ENCODE assay signal across 30 mouse cellular contexts in genomic region chr5:3834107-3834506, GRCm38 (mm10). TPM values are rescaled to one million over a fixed set of nuclear protein-coding genes. Genes with fewer than 3 reads are reported as not detected.
DNase-seq lines count a peak whose midpoint lies in the region; ATAC-seq lines count a peak whose summit lies in the region.
"Had no signal": no experiment of that assay in that cellular context is flagged by ENCODE, and none has a peak within 500 bp of the region (broad histone marks: within the 10 kb centered on the region; RNA-seq: fewer than 3 reads in every experiment).

No protein-coding gene starts in this region.

- H3K4me3 ChIP-seq in heart, embryonic 12.5 days, result no peak overlapping the region
- H3K4me3 ChIP-seq: gastrocnemius, adult 2 months; heart, embryonic 15.5 days had no signal

- DNase-seq in heart, postnatal 14 days, result no peak
- DNase-seq in 416B (ENCODE audit: low read depth), result peak; percentile 38
- peak; percentile 39 for DNase-seq in MEL-GATA-1-ER (ENCODE audit: extremely low read depth, low read depth)
- DNase-seq in right cerebral cortex, postnatal 25 days, result no peak
- DNase-seq in adrenal gland, adult 8-10 months, result no peak
- DNase-seq: adrenal gland, postnatal 14 days; B cell, adult 2 months; cerebellum, adult 11-12 months; cerebellum, adult 8-10 months; cerebellum, postnatal 10 days; cerebellum, postnatal 36 days; forebrain, postnatal 0 days; gastrocnemius, adult 2 months; gastrocnemius, postnatal 14 days; heart, adult 11 months; heart, postnatal 10 days; heart, postnatal 4 days had no signal

- no peaks in the 10 kb centered on the region for H3K27me3 ChIP-seq in heart, embryonic 12.5 days (replicated peaks)
- H3K27me3 ChIP-seq: CH12.LX; heart, embryonic 15.5 days; Patski had no signal

- H3K27ac ChIP-seq in heart, embryonic 12.5 days (ENCODE audit: poor library complexity, severe bottlenecking), result no peak overlapping the region
- H3K27ac ChIP-seq: gastrocnemius, adult 2 months; heart, embryonic 15.5 days; hindbrain, embryonic 14.5 days; hindbrain, postnatal 0 days had no signal

- H3K9ac ChIP-seq in heart, embryonic 12.5 days, result no peak overlapping the region
- H3K9ac ChIP-seq: forebrain, postnatal 0 days; heart, embryonic 15.5 days; hindbrain, embryonic 14.5 days had no signal

- H3K36me3 ChIP-seq in heart, embryonic 12.5 days, result peaks cover 44% of the 10 kb centered on the region

- no peaks in the 10 kb centered on the region for H3K4me1 ChIP-seq in heart, embryonic 12.5 days (replicated peaks)
- H3K4me1 ChIP-seq: heart, embryonic 15.5 days had no signal

- no peak overlapping the region for H3K4me2 ChIP-seq in heart, embryonic 12.5 days
- H3K4me2 ChIP-seq: heart, embryonic 11.5 days; heart, embryonic 15.5 days; hindbrain, embryonic 14.5 days had no signal

- 46% methylated on average over 1 of the region's 1 CpGs for WGBS in heart, embryonic 12.5 days

- H3K9me3 ChIP-seq in heart, embryonic 12.5 days (replicated peaks), result peaks cover 5% of the 10 kb centered on the region; the same call in 1 of the 2 replicates
- H3K9me3 ChIP-seq: heart, embryonic 15.5 days had no signal

- intact Hi-C loops in heart, postnatal 14 days (cut with DNase I), result no loop called here

- ATAC-seq in heart, embryonic 12.5 days (ENCODE audit: insufficient number of reproducible peaks, low FRiP score), result 0 out of 2 replicates have a peak, but pooled peaks have one; percentile 51
- ATAC-seq: forebrain, embryonic 14.5 days; forebrain, postnatal 0 days; hindbrain, postnatal 0 days; inflammation-experienced regulatory T-cells, adult 6 months; intestine, embryonic 16.5 days; Patski had no signal

RNA-seq across cellular contexts. Expression of gene Lrrd1, which starts 10.9 kb away (rescaled TPM):
- 0.13 and 0.40 TPM in 2 replicates for polyA plus RNA-seq in heart, embryonic 12.5 days (2016; fragmentation: Nextera tagmentation; extraction: Ambion mirVana)
- total RNA-seq in heart, postnatal 14 days (2021), result under 1 TPM in 1 of 2 experiments, not detected in 1; 0.17 TPM
- under 1 TPM in 3 of 4 experiments, not detected in 1; 0.10 to 0.19 (median 0.15) TPM for total RNA-seq in adrenal gland, adult 8-10 months (2022)
- total RNA-seq: adrenal gland, adult 18-20 months; adrenal gland, postnatal 14 days; adrenal gland, postnatal 4 days; CH12.LX; forebrain, postnatal 0 days; gastrocnemius, adult 2 months; gastrocnemius, postnatal 14 days; gastrocnemius, postnatal 4 days; hindbrain, postnatal 0 days had no signal
- polyA plus RNA-seq: forebrain, postnatal 0 days; hindbrain, postnatal 0 days; intestine, embryonic 16.5 days had no signal

RNA-seq across cellular contexts. Expression of gene Krit1, which starts 31.1 kb away (rescaled TPM):
- 45.5 and 45.7 TPM in 2 replicates for polyA plus RNA-seq in heart, embryonic 12.5 days (2016; fragmentation: Nextera tagmentation; extraction: Ambion mirVana)
- 10 to 100 TPM; 28.9 to 34.3 TPM for total RNA-seq in heart, postnatal 14 days (2021)
- 10 to 100 TPM; 52.7 to 78.7 (median 59.3) TPM for total RNA-seq in adrenal gland, adult 8-10 months (2022)

RNA-seq across cellular contexts. Expression of gene Ankib1, which starts 31.4 kb away (rescaled TPM):
- 11.0 and 12.5 TPM in 2 replicates for polyA plus RNA-seq in heart, embryonic 12.5 days (2016; fragmentation: Nextera tagmentation; extraction: Ambion mirVana)
- 10 to 100 TPM; 23.4 to 26.4 TPM for total RNA-seq in heart, postnatal 14 days (2021)
- 10 to 100 TPM; 64.7 to 83.4 (median 71.4) TPM for total RNA-seq in adrenal gland, adult 8-10 months (2022)

RNA-seq across cellular contexts. Expression of gene Mterf1a, which starts 59.6 kb away (rescaled TPM):
- polyA plus RNA-seq in heart, embryonic 12.5 days (2016; fragmentation: Nextera tagmentation; extraction: Ambion mirVana), result 5.3 and 5.4 TPM in 2 replicates
- total RNA-seq in heart, postnatal 14 days (2021), result 1 to 10 TPM; 3.1 to 3.7 TPM
- 10 to 100 TPM in 1 of 4 experiments, 1 to 10 TPM in 3; 6.4 to 11.1 (median 7.9) TPM for total RNA-seq in adrenal gland, adult 8-10 months (2022)

Comparison
In these comparisons a context has a peak if more than half of its experiments do, and no peak if none do; other contexts are left out.
1. DNase-seq: peak in 416B (single experiment) and MEL-GATA-1-ER (single experiment); none in heart, postnatal 14 days (0 of 2), right cerebral cortex, postnatal 25 days (single experiment) and adrenal gland, adult 8-10 months (single experiment).